Mouse (Mus musculus): Measurements from ENCODE around the gene Gm4131.

GRCm38 (mm10) chr14:62546746-62547145 is 20.0 kb downstream of the Gm4131 start:
- TF ChIP-seq CTCF (conservative IDR thresholded peaks at IDR 0.05; ENCODE audit: insufficient read depth, insufficient read length, low read depth, low read length) (no peak), POLR2A (IDR thresholded peaks at IDR 0.05; ENCODE audit: low read depth, low read length) (no peak)

Data from kidney, adult 2 months (tissue).